Comparison of ENCODE assay signal across 30 mouse cellular contexts in the genomic region with DNA sequence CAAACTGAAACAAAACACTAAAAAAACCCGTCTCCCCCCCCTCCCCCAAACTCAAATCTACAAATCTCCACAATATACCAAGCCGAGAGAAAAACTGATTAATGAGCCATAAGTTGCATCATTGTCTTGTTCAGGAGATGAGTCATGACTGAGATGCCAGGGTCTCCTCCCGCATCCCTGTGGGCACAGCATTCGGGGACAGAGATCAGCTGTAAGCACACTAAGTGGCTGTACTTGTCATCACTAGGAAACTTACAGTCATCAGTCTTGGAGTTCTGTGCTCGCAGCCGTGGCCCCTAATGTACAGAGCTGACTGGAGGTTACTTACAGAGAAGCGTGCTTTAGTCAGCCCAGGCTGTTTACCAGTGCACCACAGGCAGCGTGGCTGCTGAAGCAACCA. TPM values are rescaled to one million over a fixed set of nuclear protein-coding genes. Genes with fewer than 3 reads are reported as not detected.
DNase-seq lines count a peak whose midpoint lies in the region; ATAC-seq and TF ChIP-seq lines count a peak whose summit lies in the region.
"Had no signal": no experiment of that assay in that cellular context is flagged by ENCODE, and none has a peak within 500 bp of the region (broad histone marks: within the 10 kb centered on the region; RNA-seq: fewer than 3 reads in every experiment).

No protein-coding gene starts in this region.

- TF ChIP-seq CTCF in forebrain, postnatal 0 days (IDR thresholded peaks at IDR 0.05; ENCODE audit: low read depth): no peak

- no peak overlapping the region for H3K9ac ChIP-seq in forebrain, embryonic 13.5 days
- no peak overlapping the region for H3K9ac ChIP-seq in forebrain, postnatal 0 days
- H3K9ac ChIP-seq: embryonic facial prominence, embryonic 13.5 days; forebrain, embryonic 12.5 days; heart, embryonic 13.5 days; hindbrain, embryonic 14.5 days had no signal

- no peaks in the 10 kb centered on the region; the same call in 1 of the 2 replicates for H3K4me1 ChIP-seq in forebrain, embryonic 13.5 days
- H3K4me1 ChIP-seq in forebrain, postnatal 0 days (ENCODE audit: insufficient read depth): no peaks in the 10 kb centered on the region
- H3K4me1 ChIP-seq: embryonic facial prominence, embryonic 10.5 days; embryonic facial prominence, embryonic 13.5 days; heart, embryonic 13.5 days had no signal

- H3K4me3 ChIP-seq in forebrain, embryonic 13.5 days: no peak overlapping the region
- no peak overlapping the region for H3K4me3 ChIP-seq in forebrain, postnatal 0 days (ENCODE audit: low read depth, low read length)
- H3K4me3 ChIP-seq: embryonic facial prominence, embryonic 10.5 days; embryonic facial prominence, embryonic 13.5 days; erythroblast, embryonic 14.5 days; forebrain, embryonic 12.5 days; gastrocnemius, adult 2 months; heart, embryonic 13.5 days had no signal

- no peak overlapping the region for H3K4me2 ChIP-seq in forebrain, embryonic 13.5 days
- no peak overlapping the region for H3K4me2 ChIP-seq in forebrain, postnatal 0 days (ENCODE audit: low read depth)
- H3K4me2 ChIP-seq: embryonic facial prominence, embryonic 13.5 days; heart, embryonic 13.5 days; hindbrain, embryonic 14.5 days had no signal

- no peak overlapping the region for H3K27ac ChIP-seq in forebrain, embryonic 13.5 days
- H3K27ac ChIP-seq in forebrain, postnatal 0 days (ENCODE audit: low read depth, low read length): no peak overlapping the region
- H3K27ac ChIP-seq: embryonic facial prominence, embryonic 10.5 days; embryonic facial prominence, embryonic 13.5 days; forebrain, embryonic 12.5 days; gastrocnemius, adult 2 months; heart, embryonic 13.5 days; hindbrain, embryonic 14.5 days; hindbrain, postnatal 0 days had no signal

- ATAC-seq in forebrain, embryonic 13.5 days: no peak
- no peak for ATAC-seq in forebrain, postnatal 0 days
- ATAC-seq: inflammation-experienced regulatory T-cells, adult 6 months; intestine, embryonic 16.5 days; Patski had no signal

- H3K9me3 ChIP-seq in forebrain, embryonic 13.5 days (replicated peaks): no peaks in the 10 kb centered on the region
- H3K9me3 ChIP-seq in forebrain, postnatal 0 days (ENCODE audit: low read length): no peaks in the 10 kb centered on the region
- H3K9me3 ChIP-seq: embryonic facial prominence, embryonic 10.5 days; embryonic facial prominence, embryonic 13.5 days had no signal

- 86% methylated on average over 8 of the region's 8 CpGs for WGBS in forebrain, embryonic 13.5 days
- WGBS in forebrain, postnatal 0 days: 84% methylated on average over 8 of the region's 8 CpGs

- no peaks in the 10 kb centered on the region for H3K36me3 ChIP-seq in forebrain, embryonic 13.5 days (ENCODE audit: poor library complexity, severe bottlenecking)
- no peaks in the 10 kb centered on the region for H3K36me3 ChIP-seq in forebrain, postnatal 0 days (ENCODE audit: insufficient read depth)
- H3K36me3 ChIP-seq: embryonic facial prominence, embryonic 10.5 days; embryonic facial prominence, embryonic 13.5 days; forebrain, embryonic 12.5 days; heart, embryonic 13.5 days had no signal

- H3K27me3 ChIP-seq in forebrain, embryonic 13.5 days: no peaks in the 10 kb centered on the region
- H3K27me3 ChIP-seq in forebrain, postnatal 0 days (ENCODE audit: insufficient read depth, low read length): no peaks in the 10 kb centered on the region
- H3K27me3 ChIP-seq: embryonic facial prominence, embryonic 13.5 days; forebrain, embryonic 12.5 days; heart, embryonic 13.5 days; Patski had no signal

- peak; percentile 16 for DNase-seq in adrenal gland, adult 2 months
- DNase-seq in adrenal gland, adult (ENCODE audit: inconsistent age in 2 of 2, low spot score in 1 of 2): no peak
- peak; percentile 18 for DNase-seq in retina, postnatal 1 day
- DNase-seq in retina, embryonic 14.5 days (ENCODE audit: low spot score): no peak
- peak; percentile 79 for DNase-seq in MN1 (ENCODE audit: low spot score)
- no peak for DNase-seq in urinary bladder, postnatal 36 days (ENCODE audit: low spot score in 2 of 2)
- no peak for DNase-seq in forebrain, postnatal 0 days
- DNase-seq: adrenal gland, adult 8-10 months; adrenal gland, postnatal 25 days; cerebellum, adult 11-12 months; cerebellum, adult 8-10 months; cerebellum, postnatal 10 days; cerebellum, postnatal 36 days; embryo, embryonic 11 days; gastrocnemius, adult 2 months; gastrocnemius, postnatal 14 days; heart, adult 18-20 months; heart, postnatal 14 days; heart, postnatal 4 days had no signal

RNA-seq across cellular contexts. Expression of gene Slc30a5, which starts 13.0 kb away (rescaled TPM):
- total RNA-seq in adrenal gland, adult 2 months (2021): 10 to 100 TPM; 42.5 to 45.0 TPM
- 16.9 and 19.8 TPM in 2 replicates for polyA plus RNA-seq in adrenal gland, adult 2 months (2012; rRNA removed)
- 32.3 and 34.0 TPM in 2 replicates for polyA plus RNA-seq in forebrain, embryonic 13.5 days (2015; fragmentation: Nextera tagmentation; extraction: Ambion mirVana)
- total RNA-seq in forebrain, postnatal 0 days (2014; rRNA removed): 44.8 and 59.7 TPM in 2 replicates
- polyA plus RNA-seq in forebrain, postnatal 0 days (2015; fragmentation: Nextera tagmentation; extraction: Ambion mirVana): 16.9 and 23.0 TPM in 2 replicates

RNA-seq across cellular contexts. Expression of gene Ccnb1, which starts 59.9 kb away (rescaled TPM):
- total RNA-seq in adrenal gland, adult 2 months (2021): 1 to 10 TPM; 2.2 to 2.6 TPM
- 0.86 and 1.2 TPM in 2 replicates for polyA plus RNA-seq in adrenal gland, adult 2 months (2012; rRNA removed)
- polyA plus RNA-seq in forebrain, embryonic 13.5 days (2015; fragmentation: Nextera tagmentation; extraction: Ambion mirVana): 273 and 294 TPM in 2 replicates
- 16.5 and 17.1 TPM in 2 replicates for total RNA-seq in forebrain, postnatal 0 days (2014; rRNA removed)
- 22.8 and 26.2 TPM in 2 replicates for polyA plus RNA-seq in forebrain, postnatal 0 days (2015; fragmentation: Nextera tagmentation; extraction: Ambion mirVana)
- total RNA-seq: gastrocnemius, adult 2 months had no signal

Comparison
In these comparisons a context has a peak if more than half of its experiments do, and no peak if none do; other contexts are left out.
1. DNase-seq: peak in adrenal gland, adult 2 months (single experiment), retina, postnatal 1 day (single experiment) and MN1 (single experiment); none in adrenal gland, adult (0 of 2), retina, embryonic 14.5 days (single experiment), urinary bladder, postnatal 36 days (0 of 2) and forebrain, postnatal 0 days (single experiment).
2. RNA of gene Ccnb1, which starts 59.9 kb away (polyA plus RNA-seq): 273 to 294 TPM in forebrain, embryonic 13.5 days; 22.8 to 26.2 TPM in forebrain, postnatal 0 days and 0.86 to 1.2 TPM in adrenal gland, adult 2 months; every median in the first group is over 10 times any median in the second.